Mouse (Mus musculus) brain, embryonic 14.5 days (tissue): ENCODE results near the gene Atxn2.

Source experiments
- CTCF ChIP-seq: fragments of 200-500 bp; IDR thresholded peaks from 2 replicates; pipeline ENCODE4 v1.5.1; 2012; ENCODE audit warnings: inconsistent platforms, mild to moderate bottlenecking, moderate library complexity, borderline replicate concordance; ENCODE audit not compliant: insufficient read depth, insufficient read length; ENCODE audit errors: extremely low read depth
- POLR2A ChIP-seq: fragments of 200-500 bp; IDR thresholded peaks from 2 replicates; pipeline ENCODE4 v1.6.1; 2012; ENCODE audit warnings: mild to moderate bottlenecking, inconsistent platforms, borderline replicate concordance; ENCODE audit not compliant: poor library complexity, insufficient read depth, insufficient read length, severe bottlenecking; ENCODE audit errors: extremely low read depth

DNA sequence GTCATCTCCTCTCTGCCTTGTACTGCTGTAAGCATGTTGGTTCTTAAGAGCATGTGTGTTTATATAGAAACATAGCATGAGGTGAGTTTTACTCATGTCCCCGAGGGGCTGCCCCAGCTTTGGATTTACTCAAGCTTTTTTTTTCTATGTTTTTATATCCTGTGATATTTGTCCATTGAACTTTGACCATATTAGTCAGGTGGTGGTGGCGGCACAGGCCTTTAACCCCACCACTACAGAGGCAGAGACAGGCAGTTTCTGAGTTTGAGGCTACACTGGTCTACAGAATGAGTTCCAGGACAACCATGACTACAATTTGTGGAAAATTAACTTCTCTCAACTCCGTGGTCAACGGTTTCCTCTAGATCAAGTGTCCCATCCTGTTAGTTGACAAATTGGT is 44.1 kb upstream of the Atxn2 start:
- TF ChIP-seq POLR2A, result no peak
- TF ChIP-seq CTCF, result no peak
